In the genomic region with DNA sequence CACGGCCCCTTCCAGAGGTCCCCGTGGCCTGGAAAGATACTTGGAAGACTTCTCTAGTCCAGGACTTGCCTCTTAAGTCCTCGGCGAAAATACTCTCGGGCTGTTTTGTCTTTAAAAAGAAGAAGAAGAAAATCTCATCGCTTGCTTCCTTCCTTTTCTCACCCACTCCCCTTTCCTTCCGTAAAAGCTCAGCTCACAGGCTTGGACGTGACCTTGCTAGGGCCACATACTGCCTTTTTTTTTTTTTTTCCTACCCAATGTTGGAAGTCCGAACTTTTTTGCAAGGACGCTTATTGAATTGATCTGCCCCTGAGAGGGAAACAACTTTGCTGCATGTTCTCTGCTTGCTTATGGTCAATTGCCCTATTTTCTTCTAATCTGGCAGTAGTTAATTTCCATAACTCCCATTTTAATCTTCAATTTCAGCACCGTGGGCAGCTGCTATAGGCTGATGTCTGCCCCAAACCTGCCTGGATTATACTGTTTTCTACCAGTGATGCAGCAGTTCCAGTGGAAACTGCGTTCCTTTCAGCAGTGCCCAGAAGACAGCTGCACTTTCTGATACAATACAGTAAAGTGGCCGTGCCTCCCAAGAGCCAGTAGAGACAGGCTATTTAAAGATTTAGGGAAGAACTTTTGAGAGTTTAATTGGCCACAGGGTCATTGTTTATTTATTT, we compare ENCODE assay signal across 8 mouse cellular contexts. TPM values are rescaled to one million over a fixed set of nuclear protein-coding genes. Genes with fewer than 3 reads are reported as not detected.
DNase-seq lines count a peak whose midpoint lies in the region; ATAC-seq and TF ChIP-seq lines count a peak whose summit lies in the region.

No protein-coding gene starts in this region.

- TF ChIP-seq CTCF in E14TG2a.4 (conservative IDR thresholded peaks at IDR 0.05; ENCODE audit: low read length) = no peak

- H3K9me3 ChIP-seq in E14TG2a.4 (ENCODE audit: low read length) = no peaks in the 10 kb centered on the region
- no peaks in the 10 kb centered on the region for H3K9me3 ChIP-seq in midbrain, embryonic 16.5 days (replicated peaks; ENCODE audit: control insufficient read depth, low read length, poor library complexity, severe bottlenecking)

- peak overlapping the region; percentile 78 for H3K4me2 ChIP-seq in midbrain, embryonic 16.5 days (ENCODE audit: low read length)

- H3K36me3 ChIP-seq in E14TG2a.4 (ENCODE audit: insufficient read depth, low read length) = no peaks in the 10 kb centered on the region
- no peaks in the 10 kb centered on the region for H3K36me3 ChIP-seq in midbrain, embryonic 16.5 days (ENCODE audit: control insufficient read depth, insufficient read depth, low read length)

- no peak for ATAC-seq in midbrain, embryonic 16.5 days

- H3K27me3 ChIP-seq in E14TG2a.4 (ENCODE audit: insufficient read depth, low read length) = no peaks in the 10 kb centered on the region
- no peaks in the 10 kb centered on the region for H3K27me3 ChIP-seq in midbrain, embryonic 16.5 days (ENCODE audit: control insufficient read depth, insufficient read depth, low read depth, low read length)

- peak overlapping the region; percentile 89 for H3K4me3 ChIP-seq in E14TG2a.4 (replicated peaks; ENCODE audit: low read length)
- peak overlapping the region; percentile 71 for H3K4me3 ChIP-seq in midbrain, embryonic 16.5 days (ENCODE audit: low read depth, low read length)

- peak; percentile 8 for DNase-seq in cerebellum, adult 9-11 months
- no peak for DNase-seq in cerebellum, adult 11 months
- DNase-seq in fibroblast of lung, adult 2 months (ENCODE audit: low read depth) = peak; percentile 18
- DNase-seq in kidney, postnatal 10 days = peak; percentile 13
- DNase-seq in adrenal gland, postnatal 36 days = no peak
- DNase-seq in cerebellum, postnatal 36 days = no peak

- H3K27ac ChIP-seq in midbrain, embryonic 16.5 days (ENCODE audit: low read length) = peak overlapping the region; percentile 87

- peaks cover 54% of the 10 kb centered on the region for H3K4me1 ChIP-seq in E14TG2a.4 (replicated peaks; ENCODE audit: low read depth, low read length)
- peaks cover 22% of the 10 kb centered on the region for H3K4me1 ChIP-seq in midbrain, embryonic 16.5 days (ENCODE audit: control insufficient read depth, insufficient read depth, low read length)

- 2% methylated on average over 13 of the region's 13 CpGs for WGBS in midbrain, embryonic 16.5 days

- H3K9ac ChIP-seq in midbrain, embryonic 16.5 days (ENCODE audit: low read depth, low read length) = peak overlapping the region; percentile 71

RNA-seq across cellular contexts. Expression of a gene that starts 0.7 kb away (rescaled TPM):
- 84.7 and 93.0 TPM in 2 replicates for polyA plus RNA-seq in midbrain, embryonic 16.5 days (2015; fragmentation: Nextera tagmentation; extraction: Ambion mirVana)
- 100 to 1,000 TPM in 1 of 2 experiments, 10 to 100 TPM in 1; 80.9 to 115 TPM for total RNA-seq in adrenal gland, postnatal 36 days (2021)

RNA-seq across cellular contexts. Expression of a gene that starts 44.0 kb away (rescaled TPM):
- polyA plus RNA-seq in midbrain, embryonic 16.5 days (2015; fragmentation: Nextera tagmentation; extraction: Ambion mirVana) = 0.17 and 0.28 TPM in 2 replicates
- total RNA-seq in adrenal gland, postnatal 36 days (2021) = not detected

Comparison
In these comparisons a context has a peak if more than half of its experiments do, and no peak if none do; other contexts are left out.
1. DNase-seq: peak in cerebellum, adult 9-11 months (single experiment), fibroblast of lung, adult 2 months (single experiment) and kidney, postnatal 10 days (single experiment); none in cerebellum, adult 11 months (single experiment), adrenal gland, postnatal 36 days (0 of 2) and cerebellum, postnatal 36 days (0 of 2).